Mouse (Mus musculus) forebrain, embryonic 10.5 days (tissue): ENCODE measurements around the gene Dlgap1. TPM values are rescaled to one million over a fixed set of nuclear protein-coding genes. Genes with fewer than 3 reads are reported as not detected.

Source experiments
- DNase-seq: peaks from one replicate; pipeline ENCODE4 v3.0.0-alpha.2; 2017; ENCODE audit warnings: low spot score; ENCODE audit errors: extremely low spot score
- H3K27ac ChIP-seq: fragments of 300-500 bp; sonication (generic); 2 replicates; pipeline ENCODE4 v1.5.1; 2016; ENCODE audit warnings: mild to moderate bottlenecking
- H3K27me3 ChIP-seq: fragments of 300-500 bp; sonication (generic); 2 replicates; pipeline ENCODE4 v1.6.1; 2016; ENCODE audit warnings: mild to moderate bottlenecking; ENCODE audit not compliant: poor library complexity, severe bottlenecking
- H3K36me3 ChIP-seq: fragments of 300-500 bp; sonication (generic); replicated peaks from 2 replicates; pipeline ENCODE4 v1.6.1; 2016; ENCODE audit warnings: mild to moderate bottlenecking, moderate library complexity
- H3K4me1 ChIP-seq: fragments of 300-500 bp; sonication (generic); 2 replicates; pipeline ENCODE4 v1.6.1; 2016
- H3K4me3 ChIP-seq: fragments of 300-500 bp; sonication (generic); 2 replicates; pipeline ENCODE4 v1.5.1; 2016; ENCODE audit warnings: mild to moderate bottlenecking, moderate library complexity
- H3K9me3 ChIP-seq: fragments of 300-500 bp; sonication (generic); 2 replicates; pipeline ENCODE4 v1.6.1; 2016; ENCODE audit warnings: mild to moderate bottlenecking, moderate library complexity
- WGBS: fragments of 180-500 bp; shearing (Covaris S2); methylation state at CpG from one replicate; pipeline ENCODE4 v1.1.7; 2016; 5-methylcytosine and 5-hydroxymethylcytosine counted together
- polyA plus RNA-seq: library from polyadenylated mRNA; unstranded; fragments of >200 nt; fragmentation: Nextera tagmentation; extraction: Ambion mirVana; gene quantifications from 2 replicates; pipeline ENCODE4 v1.2.1, GENCODE M21; 2016

Gene Dlgap1
- polyA plus RNA-seq, 1 experiment from 2014 or later: 0.82 TPM

GRCm38 (mm10) chr17:70853436-70853905 is 884.6 kb downstream of the Dlgap1 start, which contains the start of gene Tgif1:
Gene Tgif1, minus strand, starts transcription at chr17:70853546.
- no peaks in the 10 kb centered on the region for H3K9me3 ChIP-seq
- peak within 1 kb of the TSS; percentile 78 for H3K4me3 ChIP-seq
- H3K36me3 ChIP-seq: no peaks in the 10 kb centered on the region
- H3K4me1 ChIP-seq: peaks cover 49% of the 10 kb centered on the region
- peaks cover 6% of the 10 kb centered on the region; the same call in 1 of the 2 replicates for H3K27me3 ChIP-seq
- peak within 1 kb of the TSS; percentile 98 for H3K27ac ChIP-seq
- peak; percentile 81 for DNase-seq
- under 1% methylated on average over 29 of the region's 29 CpGs for WGBS

DNA sequence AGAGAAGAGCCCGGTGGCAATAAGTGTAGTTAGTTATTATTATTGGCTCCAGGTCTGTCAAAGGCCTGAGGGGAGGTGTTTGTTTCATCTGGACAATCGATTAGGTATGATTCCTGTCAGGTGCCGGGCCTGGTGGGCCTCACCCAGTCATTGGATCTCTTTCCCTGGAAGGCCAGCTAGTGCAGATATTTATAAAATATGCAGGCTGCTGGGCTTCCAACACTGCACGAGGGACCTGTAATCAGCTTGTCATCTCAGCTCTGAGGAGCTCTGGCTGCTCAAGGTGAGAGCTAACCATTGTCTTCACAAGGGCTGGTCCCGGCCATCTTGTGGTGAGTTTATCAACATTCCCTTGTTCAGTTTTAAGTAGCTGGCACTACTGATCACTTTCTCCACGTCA is 885.1 kb downstream of the Dlgap1 start:
- H3K27me3 ChIP-seq: peaks cover 6% of the 10 kb centered on the region; the same call in 1 of the 2 replicates
- WGBS: 17% methylated on average over 6 of the region's 6 CpGs

DNA sequence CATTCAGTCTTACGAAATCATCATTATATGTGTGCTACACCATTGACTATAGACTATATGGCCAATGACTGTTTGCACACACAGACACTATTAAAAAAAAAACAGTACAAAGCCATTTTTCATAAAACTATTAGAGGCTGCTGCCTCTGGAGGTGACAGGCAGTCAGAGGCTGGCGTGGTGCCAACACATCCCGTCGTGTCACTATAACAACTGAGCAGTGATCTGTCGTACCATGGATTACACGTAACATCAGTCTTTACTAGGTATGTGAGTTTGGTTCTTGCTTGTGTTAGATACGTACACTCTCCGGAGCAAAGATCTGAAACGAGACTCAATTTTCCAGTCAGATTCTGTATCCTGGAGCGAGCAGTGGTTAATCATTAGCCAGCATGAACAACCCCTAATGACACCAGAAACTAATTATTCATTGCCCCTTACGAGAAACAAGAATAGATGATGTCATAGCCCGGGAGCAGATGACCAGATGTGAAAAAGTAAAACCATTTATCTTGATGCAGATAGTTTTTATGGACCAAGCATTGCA is 888.1 kb downstream of the Dlgap1 start:
- H3K27me3 ChIP-seq: peaks cover 6% of the 10 kb centered on the region; the same call in 1 of the 2 replicates

More for the DNA sequence above, 885.1 kb downstream of the Dlgap1 start:
- peaks cover 43% of the 10 kb centered on the region for H3K4me1 ChIP-seq
- H3K4me3 ChIP-seq: peak overlapping the region; percentile 78
- H3K27ac ChIP-seq: peak overlapping the region; percentile 98
- no peaks in the 10 kb centered on the region for H3K36me3 ChIP-seq
- DNase-seq: peak; percentile 31
- H3K9me3 ChIP-seq: no peaks in the 10 kb centered on the region

GRCm38 (mm10) chr17:70858814-70859213 is 889.9 kb downstream of the Dlgap1 start:
- DNase-seq: no peak
- H3K9me3 ChIP-seq: peaks cover 4% of the 10 kb centered on the region; the same call in 1 of the 2 replicates
- peaks cover 13% of the 10 kb centered on the region for H3K4me1 ChIP-seq
- no peak overlapping the region for H3K27ac ChIP-seq
- peaks cover 6% of the 10 kb centered on the region; the same call in 1 of the 2 replicates for H3K27me3 ChIP-seq
- peaks cover 17% of the 10 kb centered on the region for H3K36me3 ChIP-seq
- WGBS: 85% methylated on average over 4 of the region's 4 CpGs
- H3K4me3 ChIP-seq: no peak overlapping the region

More for the DNA sequence above, 888.1 kb downstream of the Dlgap1 start:
- peaks cover 4% of the 10 kb centered on the region for H3K36me3 ChIP-seq
- peaks cover 24% of the 10 kb centered on the region for H3K4me1 ChIP-seq
- WGBS: 92% methylated on average over 12 of the region's 12 CpGs
- no peaks in the 10 kb centered on the region for H3K9me3 ChIP-seq
- DNase-seq: no peak
- H3K4me3 ChIP-seq: no peak overlapping the region
- H3K27ac ChIP-seq: no peak overlapping the region

GRCm38 (mm10) chr17:70864117-70864516 is 895.2 kb downstream of the Dlgap1 start:
- 96% methylated on average over 8 of the region's 8 CpGs for WGBS
- H3K27ac ChIP-seq: no peak overlapping the region
- no peak overlapping the region for H3K4me3 ChIP-seq
- H3K4me1 ChIP-seq: no peaks in the 10 kb centered on the region
- no peak for DNase-seq
- no peaks in the 10 kb centered on the region for H3K27me3 ChIP-seq
- H3K9me3 ChIP-seq: peaks cover 4% of the 10 kb centered on the region
- H3K36me3 ChIP-seq: peaks cover 24% of the 10 kb centered on the region

- Histone ChIP-seq H3K9me3 (peaks cover 4% of the 10 kb centered on the region), H3K27ac (no peak overlapping the region), H3K4me3 (no peak overlapping the region), H3K4me1 (0 out of 2 replicates have a peak, but pooled peaks cover under 1% of the 10 kb centered on the region), H3K27me3 (no peaks in the 10 kb centered on the region), H3K36me3 (peaks cover 24% of the 10 kb centered on the region)
- 86% methylated on average over 3 of the region's 3 CpGs for WGBS
- DNase-seq: no peak
These were observed 895.8 kb downstream of the Dlgap1 start for GRCm38 (mm10) chr17:70864645-70865044.

GRCm38 (mm10) chr17:70865060-70865604 is 896.3 kb downstream of the Dlgap1 start:
- DNase-seq: no peak
- peaks cover 4% of the 10 kb centered on the region for H3K9me3 ChIP-seq
- no peak overlapping the region for H3K4me3 ChIP-seq
- 0 out of 2 replicates have a peak, but pooled peaks cover 5% of the 10 kb centered on the region for H3K4me1 ChIP-seq
- no peaks in the 10 kb centered on the region for H3K27me3 ChIP-seq
- no peak overlapping the region for H3K27ac ChIP-seq
- peaks cover 24% of the 10 kb centered on the region for H3K36me3 ChIP-seq
- WGBS: 82% methylated on average over 10 of the region's 10 CpGs

DNA sequence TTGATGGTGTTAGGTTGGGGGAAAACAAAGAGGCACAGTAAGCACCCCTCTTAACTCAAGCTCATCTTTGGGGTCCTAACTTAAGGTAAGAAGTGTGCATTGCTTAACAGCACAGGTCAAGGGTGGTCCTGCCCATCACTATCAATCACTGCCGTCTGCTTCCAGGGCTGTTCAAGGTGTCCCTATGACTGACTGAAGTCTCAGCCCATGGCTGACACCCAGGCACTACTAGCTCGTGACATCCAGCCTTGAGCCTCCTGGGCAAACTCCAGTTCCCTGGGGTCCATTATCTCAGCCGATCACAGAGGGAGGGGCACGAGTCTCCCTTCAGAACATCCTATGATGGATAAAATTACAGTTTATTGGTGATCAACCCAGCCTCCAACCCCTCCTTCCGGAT is 897.2 kb downstream of the Dlgap1 start:
- peaks cover 4% of the 10 kb centered on the region for H3K9me3 ChIP-seq
- H3K4me3 ChIP-seq: no peak overlapping the region
- H3K4me1 ChIP-seq: 0 out of 2 replicates have a peak, but pooled peaks cover 5% of the 10 kb centered on the region
- no peak overlapping the region for H3K27ac ChIP-seq
- H3K27me3 ChIP-seq: no peaks in the 10 kb centered on the region
- WGBS: 89% methylated on average over 5 of the region's 5 CpGs
- no peak for DNase-seq
- peaks cover 24% of the 10 kb centered on the region for H3K36me3 ChIP-seq

DNA sequence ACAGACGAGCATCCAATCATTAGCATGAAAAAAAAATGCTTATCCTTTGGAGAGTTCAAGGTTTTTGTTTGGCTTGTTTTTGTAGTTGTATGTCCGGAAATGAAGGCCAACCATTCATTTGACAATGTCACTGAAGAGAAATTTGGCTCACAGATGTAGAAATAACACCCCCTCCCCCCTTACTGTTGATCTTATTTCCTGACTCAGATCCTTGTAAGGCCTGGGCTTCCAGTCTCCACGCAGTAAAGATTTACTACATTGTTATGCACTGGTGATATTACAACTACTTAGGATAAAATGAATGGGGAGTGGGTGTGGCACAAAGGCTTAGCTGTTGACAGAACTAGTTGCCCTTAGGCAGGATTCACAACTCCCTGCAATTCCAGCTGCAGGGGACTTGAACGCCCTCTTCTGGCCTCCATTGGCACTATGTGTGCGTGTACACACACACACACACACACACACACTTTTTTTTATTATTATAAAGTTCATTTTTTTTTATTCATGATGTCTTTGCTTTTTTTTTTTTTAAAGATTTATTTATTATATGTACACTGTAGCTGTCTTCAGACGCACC is 897.8 kb downstream of the Dlgap1 start:
- WGBS: 90% methylated on average over 6 of the region's 6 CpGs
- Histone ChIP-seq H3K36me3 (peaks cover 24% of the 10 kb centered on the region), H3K4me3 (no peak overlapping the region), H3K27ac (no peak overlapping the region), H3K4me1 (peaks cover 9% of the 10 kb centered on the region), H3K27me3 (no peaks in the 10 kb centered on the region), H3K9me3 (peaks cover 4% of the 10 kb centered on the region)
- no peak for DNase-seq

GRCm38 (mm10) chr17:70868577-70869229 is 899.8 kb downstream of the Dlgap1 start:
- Histone ChIP-seq H3K4me3 (no peak overlapping the region), H3K4me1 (peaks cover 30% of the 10 kb centered on the region), H3K27ac (no peak overlapping the region), H3K9me3 (no peaks in the 10 kb centered on the region; the same call in 1 of the 2 replicates), H3K27me3 (no peaks in the 10 kb centered on the region), H3K36me3 (peaks cover 8% of the 10 kb centered on the region)
- DNase-seq: no peak
- WGBS: 91% methylated on average over 5 of the region's 5 CpGs

DNA sequence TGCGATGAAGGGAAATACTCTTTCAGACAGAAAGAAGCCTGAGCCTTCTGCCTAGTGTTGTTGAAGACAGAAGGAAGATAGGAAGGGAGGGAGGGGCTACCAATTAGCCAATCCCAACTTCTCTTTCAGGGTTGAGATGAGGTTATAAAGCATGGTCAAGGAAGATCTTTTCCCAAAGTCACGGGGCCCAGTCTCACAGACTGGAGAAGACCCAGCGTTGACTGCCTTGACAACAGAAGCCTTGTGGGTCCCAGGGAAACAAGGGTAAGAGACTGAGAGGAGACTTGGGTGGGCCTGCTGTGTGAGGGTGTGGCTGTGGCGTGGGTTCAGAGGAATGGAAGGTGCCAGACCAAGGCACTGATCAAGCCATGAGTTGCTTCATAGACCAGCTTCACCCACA is 901.7 kb downstream of the Dlgap1 start:
- WGBS: 92% methylated on average over 4 of the region's 4 CpGs
- H3K27ac ChIP-seq: 0 out of 2 replicates have a peak overlapping the region, but pooled peaks have one; percentile 48

More for the DNA sequence above, 901.7 kb downstream of the Dlgap1 start:
- Histone ChIP-seq H3K36me3 (0 out of 2 replicates have a peak, but pooled peaks cover 3% of the 10 kb centered on the region), H3K4me3 (no peak overlapping the region), H3K9me3 (no peaks in the 10 kb centered on the region; the same call in 1 of the 2 replicates), H3K4me1 (peaks cover 34% of the 10 kb centered on the region), H3K27me3 (no peaks in the 10 kb centered on the region)
- no peak for DNase-seq
